Mouse (Mus musculus) kidney, adult 2 months (tissue): ENCODE results near the gene Scel.

ENCODE experiments used
- CTCF ChIP-seq: fragments of 200-500 bp; conservative IDR thresholded peaks from 2 replicates; pipeline ENCODE4 v1.5.1; 2011; ENCODE audit warnings: low read depth, mild to moderate bottlenecking, control low read depth, low read length, moderate library complexity, mixed read lengths; ENCODE audit not compliant: insufficient read depth, insufficient read length
- POLR2A ChIP-seq: fragments of 200-500 bp; IDR thresholded peaks from one replicate; pipeline ENCODE4 v1.6.1; 2011; ENCODE audit warnings: low read depth, low read length, control low read depth

- TF ChIP-seq CTCF (no peak), POLR2A (no peak)
Observed at GRCm38 (mm10) chr14:103546246-103546645, 33.1 kb downstream of the Scel start.
